Mouse (Mus musculus) mature B cell (primary cell): ENCODE data around the gene Cd37.

Source experiments
- in situ Hi-C: fragments of 300-500 bp; cut with MboI; formaldehyde crosslinking; loops from 2 replicates; pipeline ENCODE4 v1.14.3; 2019

Cd37 gene

GRCm38 (mm10) chr7:45202654-45203053, 36.3 kb downstream of the Cd37 start:
- in situ Hi-C loops: no loop called here

- in situ Hi-C loops: no loop called here
Observed at GRCm38 (mm10) chr7:45198961-45199360, 40.0 kb downstream of the Cd37 start.

GRCm38 (mm10) chr7:45198435-45198834, 40.5 kb downstream of the Cd37 start:
- in situ Hi-C loops: no loop called here

- in situ Hi-C loops: no loop called here
Observed at GRCm38 (mm10) chr7:45196994-45197393, 41.9 kb downstream of the Cd37 start.

- in situ Hi-C loops: no loop called here
Observed at GRCm38 (mm10) chr7:45196176-45196535, 42.8 kb downstream of the Cd37 start.

- in situ Hi-C loops: no loop called here
Observed at GRCm38 (mm10) chr7:45195341-45196175, 43.4 kb downstream of the Cd37 start.

GRCm38 (mm10) chr7:45193871-45194785, 44.8 kb downstream of the Cd37 start:
- in situ Hi-C loops: no loop called here

- in situ Hi-C loops: no loop called here
Observed at GRCm38 (mm10) chr7:45193406-45193805, 45.5 kb downstream of the Cd37 start.

GRCm38 (mm10) chr7:45192585-45193310, 46.2 kb downstream of the Cd37 start:
- in situ Hi-C loops: no loop called here

GRCm38 (mm10) chr7:45191803-45192363, 47.0 kb downstream of the Cd37 start:
- in situ Hi-C loops: no loop called here

- in situ Hi-C loops: no loop called here
Observed at GRCm38 (mm10) chr7:45191161-45191560, 47.8 kb downstream of the Cd37 start.

GRCm38 (mm10) chr7:45190186-45190585, 48.7 kb downstream of the Cd37 start:
- in situ Hi-C loops: no loop called here

GRCm38 (mm10) chr7:45189600-45189999, 49.3 kb downstream of the Cd37 start:
- in situ Hi-C loops: no loop called here

GRCm38 (mm10) chr7:45185921-45186320, 53.0 kb downstream of the Cd37 start:
- in situ Hi-C loops: no loop called here

GRCm38 (mm10) chr7:45183672-45184071, 55.2 kb downstream of the Cd37 start:
- in situ Hi-C loops: no loop called here
